Mouse (Mus musculus) thymus, adult 2 months (tissue): ENCODE measurements around the gene Masp2. TPM values are rescaled to one million over a fixed set of nuclear protein-coding genes. Genes with fewer than 3 reads are reported as not detected.

Experiments used
- DNase-seq: peaks from one replicate; pipeline ENCODE4 v3.0.0; 2021
- H3K27ac ChIP-seq: fragments of 200-500 bp; 2 replicates; pipeline ENCODE4 v1.5.1; 2012; ENCODE audit warnings: low read length, control low read depth; ENCODE audit not compliant: control insufficient read depth, insufficient read depth
- H3K27me3 ChIP-seq: fragments of 200-500 bp; 2 replicates; pipeline ENCODE4 v1.6.1; 2012; ENCODE audit warnings: mild to moderate bottlenecking, low read length, moderate library complexity, mixed read lengths; ENCODE audit not compliant: control insufficient read depth, insufficient read depth
- H3K36me3 ChIP-seq: fragments of 200-500 bp; 2 replicates; pipeline ENCODE4 v1.6.1; 2012; ENCODE audit warnings: mild to moderate bottlenecking, low read length, moderate library complexity; ENCODE audit not compliant: control insufficient read depth, insufficient read depth
- H3K4me1 ChIP-seq: fragments of 200-500 bp; replicated peaks from 2 replicates; pipeline ENCODE4 v1.6.1; 2012; ENCODE audit warnings: low read length; ENCODE audit not compliant: control insufficient read depth, insufficient read depth
- H3K4me3 ChIP-seq: fragments of 200-500 bp; 2 replicates; pipeline ENCODE4 v1.5.1; 2012; ENCODE audit warnings: mild to moderate bottlenecking, low read length, control low read depth, moderate library complexity; ENCODE audit not compliant: control insufficient read depth, insufficient read depth
- CTCF ChIP-seq: fragments of 200-500 bp; IDR thresholded peaks from 2 replicates; pipeline ENCODE4 v1.5.1; 2012; ENCODE audit warnings: mild to moderate bottlenecking, control low read depth, low read length, moderate library complexity, borderline replicate concordance; ENCODE audit not compliant: control insufficient read depth, poor library complexity, insufficient read depth; ENCODE audit errors: extremely low read depth
- POLR2A ChIP-seq: fragments of 200-500 bp; IDR thresholded peaks from 2 replicates; pipeline ENCODE4 v1.6.1; 2012; ENCODE audit warnings: mild to moderate bottlenecking, low read length, control low read depth, moderate library complexity; ENCODE audit not compliant: control insufficient read depth, poor library complexity, insufficient read depth; ENCODE audit errors: extremely low read depth
- WGBS: fragments of 180-500 bp; shearing (Covaris S2); methylation state at CpG from one replicate; pipeline ENCODE4 v1.1.7; 2018; 5-methylcytosine and 5-hydroxymethylcytosine counted together
- polyA plus RNA-seq: library from polyadenylated mRNA; depleted of rRNA; stranded (reverse); fragments of >200 nt; gene quantifications from 2 replicates; pipeline ENCODE4 v1.2.3, GENCODE M21; 2012

Gene Masp2
- polyA plus RNA-seq, 1 experiment: 3.8 TPM

DNA sequence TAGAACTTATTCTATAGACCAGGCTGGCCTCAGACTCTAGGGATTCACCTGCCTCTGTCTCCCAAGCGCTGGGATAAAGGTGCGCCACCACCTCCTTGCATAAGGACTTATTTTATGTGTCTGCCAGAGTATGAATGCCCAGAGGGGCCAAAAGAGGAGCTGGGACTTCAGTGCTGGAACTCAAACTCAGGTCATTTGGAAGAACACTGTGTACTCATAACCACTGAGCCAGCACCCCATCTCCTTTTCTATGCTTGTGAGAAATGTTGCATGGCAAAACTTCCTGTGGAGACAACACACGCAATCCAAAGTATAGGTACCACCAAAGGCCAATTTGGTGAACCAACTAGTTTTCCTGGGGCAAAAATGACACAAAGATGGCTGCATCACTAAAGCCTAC lies 5.6 kb upstream of the Masp2 start:
- H3K27ac ChIP-seq: no peak overlapping the region
- H3K36me3 ChIP-seq: no peaks in the 10 kb centered on the region
- no peak overlapping the region for H3K4me3 ChIP-seq
- no peak for DNase-seq
- TF ChIP-seq POLR2A: no peak
- TF ChIP-seq CTCF: no peak
- WGBS: 95% methylated on average over 3 of the region's 3 CpGs
- peaks cover 12% of the 10 kb centered on the region for H3K4me1 ChIP-seq
- H3K27me3 ChIP-seq: no peaks in the 10 kb centered on the region

DNA sequence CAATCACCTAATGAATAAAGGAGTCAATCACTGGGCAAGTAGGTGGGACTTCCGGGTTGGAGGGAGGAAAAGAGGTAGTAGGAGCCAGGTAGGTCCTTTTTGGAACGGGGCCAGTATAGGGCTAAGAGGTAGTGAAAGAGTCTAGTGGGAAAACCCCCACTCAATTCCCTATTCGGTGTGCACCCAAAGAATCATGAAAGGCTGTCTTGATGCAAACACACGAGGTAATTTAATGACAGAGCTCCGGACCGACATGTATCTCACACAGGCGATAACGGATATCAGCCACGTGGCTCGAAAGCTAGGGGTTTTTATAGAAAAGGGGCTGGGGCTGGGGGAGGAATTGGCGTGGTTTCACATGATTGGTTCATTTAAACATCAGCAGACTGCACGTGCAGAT lies 3.5 kb upstream of the Masp2 start:
- Histone ChIP-seq H3K27ac (no peak overlapping the region), H3K27me3 (no peaks in the 10 kb centered on the region), H3K4me1 (no peaks in the 10 kb centered on the region), H3K36me3 (no peaks in the 10 kb centered on the region), H3K4me3 (no peak overlapping the region)
- no peak for TF ChIP-seq CTCF
- TF ChIP-seq POLR2A: no peak
- no peak for DNase-seq
- 98% methylated on average over 12 of the region's 12 CpGs for WGBS

DNA sequence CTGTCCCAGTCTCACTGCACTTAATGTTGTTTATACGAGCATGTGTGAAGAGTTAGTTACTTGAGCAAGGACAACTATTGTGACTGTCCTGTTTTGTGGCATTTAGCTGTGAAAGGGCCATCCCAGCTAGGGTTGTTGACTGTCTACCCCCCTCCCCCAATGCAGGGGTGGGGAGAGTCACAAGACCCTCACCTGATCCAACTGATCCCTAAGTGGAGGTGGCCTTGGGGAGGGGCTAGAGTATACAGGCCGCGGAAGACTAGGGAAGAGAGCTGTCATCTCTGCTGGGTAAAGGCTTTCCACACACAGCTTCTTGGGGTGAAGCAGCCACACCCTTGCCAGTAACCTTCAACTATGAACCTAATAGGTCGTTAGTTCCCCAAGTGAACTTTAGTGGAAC lies 2.0 kb upstream of the Masp2 start:
- DNase-seq: no peak
- Histone ChIP-seq H3K27me3 (no peaks in the 10 kb centered on the region), H3K4me3 (no peak overlapping the region), H3K27ac (no peak overlapping the region), H3K4me1 (no peaks in the 10 kb centered on the region), H3K36me3 (no peaks in the 10 kb centered on the region)
- 92% methylated on average over 4 of the region's 4 CpGs for WGBS
- TF ChIP-seq POLR2A (no peak), CTCF (no peak)

DNA sequence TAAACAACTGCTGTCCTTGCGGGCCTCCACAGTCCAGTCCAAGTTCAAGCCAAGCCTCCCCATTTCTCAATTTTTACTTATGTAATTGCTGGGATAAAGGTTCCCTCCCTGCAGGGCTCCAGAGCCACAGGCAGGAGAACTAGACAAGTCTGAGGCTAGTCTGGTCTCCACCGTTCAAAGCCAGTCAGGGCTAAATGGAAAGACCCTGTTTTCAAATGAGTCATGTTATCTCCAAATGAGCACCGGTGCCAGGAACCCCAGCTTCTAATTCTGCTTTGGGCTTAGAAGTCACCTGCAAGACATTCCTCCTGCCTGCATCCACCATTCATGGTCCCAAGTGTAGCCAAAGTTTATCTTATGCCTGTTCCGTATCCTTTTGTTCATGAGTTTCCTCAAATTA lies 483 bp upstream of the Masp2 start:
- Histone ChIP-seq H3K27me3 (no peaks in the 10 kb centered on the region), H3K4me1 (no peaks in the 10 kb centered on the region), H3K4me3 (no peak overlapping the region), H3K27ac (no peak overlapping the region), H3K36me3 (no peaks in the 10 kb centered on the region)
- no peak for TF ChIP-seq CTCF
- TF ChIP-seq POLR2A: no peak
- WGBS: 77% methylated on average over 4 of the region's 4 CpGs
- DNase-seq: no peak

DNA sequence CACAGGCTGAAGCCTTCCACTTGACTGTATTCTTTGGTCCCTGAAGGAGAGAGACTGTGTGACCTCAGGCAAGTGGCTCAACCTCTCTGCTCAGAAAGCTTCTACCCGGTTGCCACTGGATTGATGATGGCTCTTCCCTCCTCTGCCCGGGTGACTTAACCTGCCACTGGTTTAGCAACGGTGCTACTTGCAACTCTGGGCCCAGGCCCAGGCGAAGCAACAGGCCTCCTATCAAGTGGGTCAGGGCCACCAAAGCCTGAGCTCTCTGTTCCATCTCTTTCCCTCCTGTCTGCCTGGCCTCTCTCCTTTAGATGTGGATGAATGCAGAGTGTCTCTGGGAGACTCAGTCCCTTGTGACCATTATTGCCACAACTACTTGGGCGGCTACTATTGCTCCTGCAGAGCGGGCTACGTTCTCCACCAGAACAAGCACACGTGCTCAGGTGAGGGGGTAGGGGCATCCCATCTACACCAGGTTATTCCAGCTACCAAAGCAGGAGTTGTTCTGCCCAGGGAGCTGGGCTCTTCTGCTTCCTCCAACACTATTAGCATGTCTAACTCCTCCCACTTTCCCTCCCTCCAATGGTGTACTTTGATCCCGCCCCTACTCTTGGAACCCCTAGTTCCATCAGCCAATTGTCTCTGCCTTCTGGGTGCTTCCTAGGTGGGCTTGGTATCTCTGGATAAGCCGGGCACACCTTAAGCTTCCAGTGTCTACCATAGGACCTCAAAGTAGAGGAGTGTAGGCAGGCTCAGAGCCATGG lies 1.2 kb downstream of the Masp2 start:
- no peak for DNase-seq
- Histone ChIP-seq H3K27me3 (no peaks in the 10 kb centered on the region), H3K36me3 (no peaks in the 10 kb centered on the region), H3K4me1 (no peaks in the 10 kb centered on the region), H3K27ac (no peak overlapping the region), H3K4me3 (no peak overlapping the region)
- TF ChIP-seq POLR2A (no peak), CTCF (no peak)
- 93% methylated on average over 10 of the region's 10 CpGs for WGBS

DNA sequence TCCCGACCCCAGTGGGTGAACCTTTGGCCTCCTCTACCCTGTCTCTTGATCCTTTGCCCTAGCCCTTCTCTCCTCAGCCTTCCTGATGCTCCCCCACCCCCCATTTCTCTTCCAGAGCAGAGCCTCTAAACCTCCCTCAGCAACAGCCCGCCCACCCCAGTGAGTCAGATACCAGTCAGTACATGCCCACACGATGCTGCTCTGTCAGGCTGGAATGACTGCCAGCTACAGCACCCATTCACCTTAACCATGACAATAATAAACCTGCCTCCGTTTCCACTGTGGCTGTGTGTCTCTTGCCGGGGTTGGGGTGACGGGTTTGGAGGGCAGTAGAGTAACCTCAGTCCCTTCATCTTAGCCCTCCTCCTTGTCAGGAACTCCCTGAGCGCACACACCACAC lies 1.8 kb downstream of the Masp2 start:
- 86% methylated on average over 7 of the region's 7 CpGs for WGBS
- Histone ChIP-seq H3K4me3 (no peak overlapping the region), H3K27ac (no peak overlapping the region), H3K27me3 (no peaks in the 10 kb centered on the region), H3K4me1 (no peaks in the 10 kb centered on the region), H3K36me3 (no peaks in the 10 kb centered on the region)
- no peak for DNase-seq
- TF ChIP-seq POLR2A (no peak), CTCF (no peak)

DNA sequence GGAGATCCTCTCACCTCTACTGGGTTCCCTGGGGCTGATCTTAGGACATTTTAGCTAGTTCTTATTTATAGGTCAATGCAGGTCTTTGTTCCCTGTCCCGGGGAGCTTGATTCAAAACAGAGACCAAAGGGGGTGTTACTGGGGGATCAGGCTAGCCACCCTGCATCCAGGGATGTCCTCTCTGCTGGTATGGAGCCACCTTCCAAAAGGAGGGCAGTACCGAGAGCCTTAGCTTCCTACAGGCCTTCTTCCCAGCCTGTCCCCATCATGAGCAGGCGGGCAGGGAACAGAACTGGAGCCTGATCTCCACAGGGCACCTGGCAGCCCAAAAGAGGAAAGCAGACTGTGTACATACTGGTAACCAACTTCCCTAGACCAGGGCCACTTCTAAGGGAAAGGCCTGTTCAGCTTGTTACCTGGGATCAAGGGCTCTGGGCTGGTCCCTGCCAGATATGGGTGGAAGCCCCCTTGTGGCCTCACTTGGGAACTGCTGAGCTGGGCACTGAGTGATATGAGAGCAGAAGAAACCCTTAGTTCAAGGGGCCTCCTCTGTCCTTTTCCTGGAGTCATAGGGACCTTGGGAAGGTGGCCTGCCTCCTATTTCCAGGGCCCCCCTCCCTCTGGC lies 2.3 kb downstream of the Masp2 start:
- DNase-seq: peak; percentile 76
- TF ChIP-seq POLR2A: no peak
- peak; percentile 73; the same call in 1 of the 2 replicates for TF ChIP-seq CTCF
- H3K36me3 ChIP-seq: no peaks in the 10 kb centered on the region
- no peaks in the 10 kb centered on the region for H3K27me3 ChIP-seq
- no peak overlapping the region for H3K27ac ChIP-seq
- 95% methylated on average over 3 of the region's 3 CpGs for WGBS
- H3K4me1 ChIP-seq: no peaks in the 10 kb centered on the region
- H3K4me3 ChIP-seq: no peak overlapping the region
